Mouse (Mus musculus) lung, embryonic 16.5 days (tissue): ENCODE data around the gene Olfr549. TPM values are rescaled to one million over a fixed set of nuclear protein-coding genes. Genes with fewer than 3 reads are reported as not detected.

Experiments
- ATAC-seq: fragments of 200-750 bp; cut with Nextera tagmentation; 2 replicates; pipeline ENCODE4 v1.8.0; 2017; ENCODE audit warnings: low read depth, mild to moderate bottlenecking, moderate library complexity
- H3K27ac ChIP-seq: fragments of 300-500 bp; sonication (generic); 2 replicates; pipeline ENCODE4 v1.5.1; 2014; ENCODE audit warnings: mild to moderate bottlenecking, control low read depth, low read length
- H3K27me3 ChIP-seq: fragments of 300-500 bp; sonication (generic); 2 replicates; pipeline ENCODE4 v1.6.1; 2014; ENCODE audit warnings: low read depth, low read length, mixed read lengths; ENCODE audit not compliant: control insufficient read depth, insufficient read depth
- H3K36me3 ChIP-seq: fragments of 300-500 bp; sonication (generic); 2 replicates; pipeline ENCODE4 v1.6.1; 2014; ENCODE audit warnings: low read length; ENCODE audit not compliant: control insufficient read depth, insufficient read depth
- H3K4me1 ChIP-seq: fragments of 300-500 bp; sonication (generic); replicated peaks from 2 replicates; pipeline ENCODE4 v1.6.1; 2014; ENCODE audit warnings: low read length, mixed read lengths; ENCODE audit not compliant: control insufficient read depth, insufficient read depth
- H3K4me2 ChIP-seq: fragments of 300-500 bp; sonication (generic); 2 replicates; pipeline ENCODE4 v1.6.1; 2014; ENCODE audit warnings: low read depth, low read length, control low read depth
- H3K4me3 ChIP-seq: fragments of 300-500 bp; sonication (generic); 2 replicates; pipeline ENCODE4 v1.5.1; 2014; ENCODE audit warnings: mild to moderate bottlenecking, low read length, control low read depth
- H3K9ac ChIP-seq: fragments of 300-500 bp; sonication (generic); 2 replicates; pipeline ENCODE4 v1.6.1; 2014; ENCODE audit warnings: low read length, control low read depth
- H3K9me3 ChIP-seq: fragments of 300-500 bp; sonication (generic); 2 replicates; pipeline ENCODE4 v1.6.1; 2016; ENCODE audit warnings: low read length; ENCODE audit not compliant: control insufficient read depth
- WGBS: fragments of 180-500 bp; shearing (Covaris S2); extraction: QIAGEN DNeasy Blood & Tissue Kit; methylation state at CpG from one replicate; pipeline ENCODE4 v1.1.7; 2014; 5-methylcytosine and 5-hydroxymethylcytosine counted together
- polyA plus RNA-seq: library from polyadenylated mRNA; unstranded; fragments of >200 nt; fragmentation: Nextera tagmentation; extraction: Ambion mirVana; gene quantifications from 2 replicates; pipeline ENCODE4 v1.2.1, GENCODE M21; 2015

Gene Olfr549
- polyA plus RNA-seq: not detected in 2 replicates

- Histone ChIP-seq H3K36me3 (no peaks in the 10 kb centered on the region), H3K4me2 (no peak within 1 kb of the TSS)
- 84% methylated on average over 3 of the region's 3 CpGs for WGBS
Measured at GRCm38 (mm10) chr7:102549570-102549969, at the start of gene Olfr549. Gene Olfr549 (plus strand): TSS chr7:102549870.

GRCm38 (mm10) chr7:102501986-102502385 lies 47.7 kb upstream of the Olfr549 start:
- no peaks in the 10 kb centered on the region for H3K27me3 ChIP-seq
- H3K36me3 ChIP-seq: no peaks in the 10 kb centered on the region
- no peak for ATAC-seq
- no peak overlapping the region for H3K27ac ChIP-seq
- no peak overlapping the region for H3K4me3 ChIP-seq
- H3K4me1 ChIP-seq: no peaks in the 10 kb centered on the region
- H3K9me3 ChIP-seq: no peaks in the 10 kb centered on the region
- H3K9ac ChIP-seq: no peak overlapping the region
- 54% methylated on average over 5 of the region's 5 CpGs for WGBS
- no peak overlapping the region for H3K4me2 ChIP-seq

More at GRCm38 (mm10) chr7:102549570-102549969, at the start of gene Olfr549:
- Histone ChIP-seq H3K27ac (no peak within 1 kb of the TSS), H3K4me3 (no peak within 1 kb of the TSS), H3K9ac (no peak within 1 kb of the TSS), H3K9me3 (no peaks in the 10 kb centered on the region), H3K4me1 (no peaks in the 10 kb centered on the region), H3K27me3 (no peaks in the 10 kb centered on the region)
- no peak for ATAC-seq

- peak; percentile 77; the same call in 1 of the 2 replicates for ATAC-seq
- Histone ChIP-seq H3K9me3 (no peaks in the 10 kb centered on the region), H3K9ac (no peak overlapping the region), H3K36me3 (no peaks in the 10 kb centered on the region), H3K27me3 (no peaks in the 10 kb centered on the region), H3K4me1 (no peaks in the 10 kb centered on the region), H3K27ac (no peak overlapping the region), H3K4me3 (no peak overlapping the region), H3K4me2 (no peak overlapping the region)
- WGBS: 42% methylated on average over 3 of the region's 3 CpGs
Measured at GRCm38 (mm10) chr7:102506848-102507247, 42.8 kb upstream of the Olfr549 start.

- Histone ChIP-seq H3K36me3 (no peaks in the 10 kb centered on the region), H3K9me3 (no peaks in the 10 kb centered on the region), H3K27me3 (no peaks in the 10 kb centered on the region), H3K27ac (no peak overlapping the region), H3K4me3 (no peak overlapping the region), H3K9ac (no peak overlapping the region), H3K4me2 (no peak overlapping the region), H3K4me1 (no peaks in the 10 kb centered on the region; the same call in 1 of the 2 replicates)
- ATAC-seq: no peak
- 80% methylated on average over 9 of the region's 9 CpGs for WGBS
Measured at GRCm38 (mm10) chr7:102508066-102508465, 41.6 kb upstream of the Olfr549 start.

- H3K27me3 ChIP-seq: no peaks in the 10 kb centered on the region
- no peak for ATAC-seq
- no peaks in the 10 kb centered on the region for H3K9me3 ChIP-seq
- H3K27ac ChIP-seq: no peak overlapping the region
- 89% methylated on average over 6 of the region's 6 CpGs for WGBS
- no peaks in the 10 kb centered on the region for H3K36me3 ChIP-seq
- H3K4me3 ChIP-seq: no peak overlapping the region
- no peaks in the 10 kb centered on the region; the same call in 1 of the 2 replicates for H3K4me1 ChIP-seq
- H3K4me2 ChIP-seq: no peak overlapping the region
- H3K9ac ChIP-seq: no peak overlapping the region
Measured at GRCm38 (mm10) chr7:102508666-102509065, 41.0 kb upstream of the Olfr549 start.

GRCm38 (mm10) chr7:102509726-102510125 lies 39.9 kb upstream of the Olfr549 start:
- Histone ChIP-seq H3K4me2 (no peak overlapping the region), H3K4me3 (no peak overlapping the region), H3K36me3 (no peaks in the 10 kb centered on the region), H3K9ac (no peak overlapping the region), H3K27me3 (no peaks in the 10 kb centered on the region), H3K9me3 (no peaks in the 10 kb centered on the region), H3K4me1 (no peaks in the 10 kb centered on the region; the same call in 1 of the 2 replicates), H3K27ac (no peak overlapping the region)
- WGBS: 83% methylated on average over 7 of the region's 7 CpGs
- no peak for ATAC-seq

GRCm38 (mm10) chr7:102511927-102512326 lies 37.7 kb upstream of the Olfr549 start:
- no peak overlapping the region for H3K27ac ChIP-seq
- WGBS: 86% methylated on average over 10 of the region's 10 CpGs
- H3K36me3 ChIP-seq: no peaks in the 10 kb centered on the region
- H3K9me3 ChIP-seq: no peaks in the 10 kb centered on the region
- no peak overlapping the region for H3K4me2 ChIP-seq
- H3K4me1 ChIP-seq: no peaks in the 10 kb centered on the region; the same call in 1 of the 2 replicates
- ATAC-seq: no peak
- no peaks in the 10 kb centered on the region for H3K27me3 ChIP-seq
- no peak overlapping the region for H3K4me3 ChIP-seq
- no peak overlapping the region for H3K9ac ChIP-seq

- H3K4me1 ChIP-seq: no peaks in the 10 kb centered on the region; the same call in 1 of the 2 replicates
- H3K9ac ChIP-seq: peak overlapping the region; percentile 78
- no peaks in the 10 kb centered on the region for H3K27me3 ChIP-seq
- no peaks in the 10 kb centered on the region for H3K9me3 ChIP-seq
- H3K36me3 ChIP-seq: no peaks in the 10 kb centered on the region
- peak overlapping the region; percentile 94 for H3K4me2 ChIP-seq
- ATAC-seq: peak; percentile 95
- peak overlapping the region; percentile 57 for H3K4me3 ChIP-seq
- under 1% methylated on average over 54 of the region's 54 CpGs for WGBS
- no peak overlapping the region for H3K27ac ChIP-seq
Measured at GRCm38 (mm10) chr7:102512814-102513435, 36.7 kb upstream of the Olfr549 start.

GRCm38 (mm10) chr7:102514144-102514543 lies 35.5 kb upstream of the Olfr549 start:
- Histone ChIP-seq H3K36me3 (no peaks in the 10 kb centered on the region), H3K9ac (no peak overlapping the region), H3K27ac (no peak overlapping the region), H3K9me3 (no peaks in the 10 kb centered on the region), H3K27me3 (no peaks in the 10 kb centered on the region), H3K4me3 (no peak overlapping the region), H3K4me2 (no peak overlapping the region), H3K4me1 (no peaks in the 10 kb centered on the region; the same call in 1 of the 2 replicates)
- ATAC-seq: no peak
- WGBS: 42% methylated on average over 4 of the region's 4 CpGs
